Mouse (Mus musculus): ENCODE measurements around the gene Mrps6. TPM values are rescaled to one million over a fixed set of nuclear protein-coding genes. Genes with fewer than 3 reads are reported as not detected.

Gene Mrps6
- total and polyA plus RNA-seq, 2 experiments from 2014 or later = 33.6 to 157 TPM

DNA sequence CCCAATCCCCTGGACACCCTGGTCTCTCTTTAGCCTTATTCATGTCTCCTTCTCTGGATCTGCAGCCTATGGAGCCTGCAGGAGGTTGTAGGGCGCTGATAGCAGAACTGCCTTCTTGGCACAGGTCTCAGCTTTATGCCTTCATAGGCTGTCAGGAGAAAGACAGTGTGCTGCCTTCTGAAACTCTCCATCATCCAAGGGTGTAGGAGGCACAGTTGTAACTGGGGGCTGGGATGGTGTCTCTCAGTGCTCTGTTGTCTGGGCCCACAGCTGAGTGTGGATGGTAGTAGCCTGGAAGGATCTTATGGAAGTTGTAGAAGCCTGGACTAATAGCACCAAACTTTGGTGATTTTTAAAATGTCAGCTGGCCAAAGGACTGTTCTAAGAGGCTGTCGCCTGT is 46.9 kb downstream of the Mrps6 start:
- no peak for DNase-seq
- peaks cover 6% of the 10 kb centered on the region; the same call in 1 of the 2 replicates for H3K4me1 ChIP-seq (ENCODE audit: insufficient read depth)
- no peaks in the 10 kb centered on the region for H3K9me3 ChIP-seq (ENCODE audit: low read length)
- H3K27ac ChIP-seq (ENCODE audit: low read depth, low read length) = no peak overlapping the region
- H3K9ac ChIP-seq = no peak overlapping the region
- 95% methylated on average over 2 of the region's 2 CpGs for WGBS
- no peak overlapping the region for H3K4me2 ChIP-seq (ENCODE audit: low read depth)
- peaks cover 5% of the 10 kb centered on the region; the same call in 1 of the 2 replicates for H3K36me3 ChIP-seq (ENCODE audit: insufficient read depth)
- H3K27me3 ChIP-seq (ENCODE audit: insufficient read depth, low read length) = no peaks in the 10 kb centered on the region
- no peak overlapping the region for H3K4me3 ChIP-seq (ENCODE audit: low read depth, low read length)
- no peak for TF ChIP-seq CTCF (IDR thresholded peaks at IDR 0.05; ENCODE audit: low read depth)
- no peak for ATAC-seq

DNA sequence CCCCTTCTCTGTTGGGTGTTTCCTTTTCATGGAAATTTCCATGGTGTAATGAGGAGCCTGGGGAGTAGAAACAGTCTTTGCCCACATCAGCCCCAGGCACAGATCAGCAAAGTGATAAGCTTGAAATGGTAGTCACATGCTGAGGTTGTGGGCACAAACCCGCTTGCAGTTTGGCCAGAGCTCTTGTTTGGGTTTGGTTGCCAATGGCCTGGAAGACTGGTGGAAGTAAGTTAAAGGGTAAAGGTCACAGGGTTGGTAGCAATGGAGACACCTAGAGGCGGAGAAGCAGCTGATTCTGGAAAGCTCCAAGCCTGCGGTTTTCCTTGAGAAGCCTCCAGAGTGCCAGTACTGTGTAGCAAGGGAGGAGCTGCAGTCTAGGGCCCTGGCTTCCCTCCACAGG is 47.6 kb downstream of the Mrps6 start:
- no peak for ATAC-seq
- no peak overlapping the region for H3K9ac ChIP-seq
- no peak overlapping the region for H3K27ac ChIP-seq (ENCODE audit: low read depth, low read length)
- 0 out of 2 replicates have a peak, but pooled peaks cover 1% of the 10 kb centered on the region for H3K4me1 ChIP-seq (ENCODE audit: insufficient read depth)
- DNase-seq = no peak
- no peaks in the 10 kb centered on the region for H3K27me3 ChIP-seq (ENCODE audit: insufficient read depth, low read length)
- no peak for TF ChIP-seq CTCF (IDR thresholded peaks at IDR 0.05; ENCODE audit: low read depth)
- no peak overlapping the region for H3K4me3 ChIP-seq (ENCODE audit: low read depth, low read length)
- 75% methylated on average over 3 of the region's 3 CpGs for WGBS
- H3K36me3 ChIP-seq (ENCODE audit: insufficient read depth) = peaks cover 5% of the 10 kb centered on the region; the same call in 1 of the 2 replicates
- no peak overlapping the region for H3K4me2 ChIP-seq (ENCODE audit: low read depth)
- no peaks in the 10 kb centered on the region for H3K9me3 ChIP-seq (ENCODE audit: low read length)

DNA sequence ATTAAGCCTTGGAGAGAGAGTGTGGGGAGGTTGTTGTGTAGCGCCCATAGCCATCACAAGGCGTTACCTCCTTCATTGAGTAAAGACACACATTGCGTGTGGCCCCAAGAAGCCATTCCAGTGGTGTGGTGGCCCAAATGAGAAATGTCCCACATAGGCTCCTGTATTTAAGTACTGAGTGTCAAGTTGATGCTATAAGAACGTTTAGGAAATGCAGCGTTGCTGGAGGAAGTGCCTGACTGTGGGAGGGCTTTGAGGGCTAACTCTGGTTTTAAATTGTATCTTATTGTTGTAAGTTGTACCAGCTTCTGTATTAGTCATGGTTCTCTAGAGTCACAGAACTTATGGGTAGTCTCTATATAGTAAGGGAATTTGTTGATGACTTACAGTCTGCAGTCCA is 49.3 kb downstream of the Mrps6 start:
- H3K9me3 ChIP-seq (ENCODE audit: low read length) = no peaks in the 10 kb centered on the region
- H3K36me3 ChIP-seq (ENCODE audit: insufficient read depth) = peaks cover 8% of the 10 kb centered on the region
- H3K27me3 ChIP-seq (ENCODE audit: insufficient read depth, low read length) = no peaks in the 10 kb centered on the region
- no peak for ATAC-seq
- H3K27ac ChIP-seq (ENCODE audit: low read depth, low read length) = no peak overlapping the region
- no peak overlapping the region for H3K4me3 ChIP-seq (ENCODE audit: low read depth, low read length)
- no peak for TF ChIP-seq CTCF (IDR thresholded peaks at IDR 0.05; ENCODE audit: low read depth)
- no peak for DNase-seq
- WGBS = 96% methylated on average over 5 of the region's 5 CpGs
- H3K4me1 ChIP-seq (ENCODE audit: insufficient read depth) = no peaks in the 10 kb centered on the region
- H3K4me2 ChIP-seq (ENCODE audit: low read depth) = no peak overlapping the region
- no peak overlapping the region for H3K9ac ChIP-seq

DNA sequence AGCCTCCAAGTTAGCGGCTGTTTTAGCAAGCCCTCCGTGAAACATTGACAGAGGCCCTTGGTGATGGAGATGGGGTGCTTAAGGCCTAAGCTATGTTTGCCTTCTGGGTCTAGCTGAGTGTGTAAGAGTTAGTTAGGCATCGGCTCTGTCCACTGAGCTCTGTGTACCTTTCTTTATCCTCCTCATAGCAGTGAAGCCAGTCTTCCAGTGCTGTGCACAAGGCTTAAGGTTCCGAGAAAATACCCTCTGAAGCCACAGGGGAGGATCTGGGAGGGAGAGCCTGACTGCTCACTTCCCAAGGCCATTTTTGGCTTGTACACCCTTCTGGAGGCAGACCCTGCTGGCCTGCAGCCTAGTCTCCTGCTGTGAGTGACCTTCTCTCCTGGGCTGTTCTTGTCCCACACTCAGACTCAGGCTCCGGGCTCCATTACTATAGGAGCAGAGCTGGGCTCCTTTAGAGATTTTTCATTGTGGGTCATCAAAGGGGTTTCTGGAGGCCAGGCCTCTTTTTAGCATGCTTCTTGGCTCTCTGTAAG is 56.7 kb downstream of the Mrps6 start:
- Histone ChIP-seq H3K4me3 (ENCODE audit: low read depth, low read length) (no peak overlapping the region), H3K9me3 (ENCODE audit: low read length) (no peaks in the 10 kb centered on the region), H3K36me3 (ENCODE audit: insufficient read depth) (peaks cover 19% of the 10 kb centered on the region), H3K4me2 (ENCODE audit: low read depth) (no peak overlapping the region), H3K27ac (ENCODE audit: low read depth, low read length) (peak overlapping the region; percentile 85), H3K4me1 (ENCODE audit: insufficient read depth) (peaks cover 21% of the 10 kb centered on the region), H3K27me3 (ENCODE audit: insufficient read depth, low read length) (no peaks in the 10 kb centered on the region), H3K9ac (no peak overlapping the region)
- peak; percentile 7; the same call in 1 of the 2 replicates for ATAC-seq
- 65% methylated on average over 5 of the region's 5 CpGs for WGBS
- TF ChIP-seq CTCF (IDR thresholded peaks at IDR 0.05; ENCODE audit: low read depth) = no peak
- peak; percentile 29 for DNase-seq

DNA sequence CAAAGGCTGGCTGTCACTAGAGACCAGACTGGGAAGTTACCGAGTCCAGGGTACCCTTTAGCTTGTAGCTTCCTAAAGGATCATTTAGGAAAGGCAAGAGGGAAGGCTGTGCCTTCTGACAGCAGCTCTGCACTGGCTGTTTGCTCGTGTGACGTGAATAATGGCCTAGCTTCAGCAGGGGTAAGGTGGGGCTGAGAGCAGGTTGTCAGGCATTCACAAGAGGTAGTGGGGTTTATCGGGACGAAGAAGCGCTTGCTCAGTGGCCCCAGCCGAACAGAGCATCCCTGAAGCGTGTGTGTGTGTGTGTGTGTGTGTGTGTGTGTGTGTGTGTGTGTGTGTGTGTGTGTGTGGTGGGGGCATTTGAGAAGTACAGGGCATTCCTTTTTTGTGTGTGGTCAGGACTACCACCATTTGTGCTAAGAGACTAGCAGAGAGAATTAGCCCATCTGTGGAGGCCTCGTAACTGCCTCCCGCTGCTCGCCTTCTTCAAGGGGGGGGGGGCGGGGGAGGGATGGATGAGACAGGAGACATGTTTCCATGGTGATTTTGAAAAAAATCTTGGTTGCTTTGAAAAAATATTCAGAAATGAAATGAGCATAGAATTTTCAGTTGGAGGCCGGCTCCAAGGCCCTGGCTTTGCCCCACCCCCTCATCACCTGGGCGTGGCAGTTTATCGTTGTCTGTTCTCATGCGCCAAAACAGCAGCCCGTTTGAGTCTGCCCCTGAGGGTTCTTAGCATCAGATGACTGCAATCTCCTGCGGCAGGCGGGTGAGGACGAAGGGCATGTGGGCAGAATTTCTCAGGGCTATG is 57.7 kb downstream of the Mrps6 start:
- Histone ChIP-seq H3K4me2 (ENCODE audit: low read depth) (peak overlapping the region; percentile 35), H3K9ac (peak overlapping the region; percentile 46), H3K36me3 (ENCODE audit: insufficient read depth) (peaks cover 19% of the 10 kb centered on the region), H3K27me3 (ENCODE audit: insufficient read depth, low read length) (no peaks in the 10 kb centered on the region), H3K27ac (ENCODE audit: low read depth, low read length) (peak overlapping the region; percentile 85), H3K4me1 (ENCODE audit: insufficient read depth) (peaks cover 21% of the 10 kb centered on the region), H3K4me3 (ENCODE audit: low read depth, low read length) (no peak overlapping the region), H3K9me3 (ENCODE audit: low read length) (no peaks in the 10 kb centered on the region)
- TF ChIP-seq CTCF (IDR thresholded peaks at IDR 0.05; ENCODE audit: low read depth) = no peak
- 19% methylated on average over 20 of the region's 20 CpGs for WGBS
- DNase-seq (peak; percentile 69), ATAC-seq (peak; percentile 77)

DNA sequence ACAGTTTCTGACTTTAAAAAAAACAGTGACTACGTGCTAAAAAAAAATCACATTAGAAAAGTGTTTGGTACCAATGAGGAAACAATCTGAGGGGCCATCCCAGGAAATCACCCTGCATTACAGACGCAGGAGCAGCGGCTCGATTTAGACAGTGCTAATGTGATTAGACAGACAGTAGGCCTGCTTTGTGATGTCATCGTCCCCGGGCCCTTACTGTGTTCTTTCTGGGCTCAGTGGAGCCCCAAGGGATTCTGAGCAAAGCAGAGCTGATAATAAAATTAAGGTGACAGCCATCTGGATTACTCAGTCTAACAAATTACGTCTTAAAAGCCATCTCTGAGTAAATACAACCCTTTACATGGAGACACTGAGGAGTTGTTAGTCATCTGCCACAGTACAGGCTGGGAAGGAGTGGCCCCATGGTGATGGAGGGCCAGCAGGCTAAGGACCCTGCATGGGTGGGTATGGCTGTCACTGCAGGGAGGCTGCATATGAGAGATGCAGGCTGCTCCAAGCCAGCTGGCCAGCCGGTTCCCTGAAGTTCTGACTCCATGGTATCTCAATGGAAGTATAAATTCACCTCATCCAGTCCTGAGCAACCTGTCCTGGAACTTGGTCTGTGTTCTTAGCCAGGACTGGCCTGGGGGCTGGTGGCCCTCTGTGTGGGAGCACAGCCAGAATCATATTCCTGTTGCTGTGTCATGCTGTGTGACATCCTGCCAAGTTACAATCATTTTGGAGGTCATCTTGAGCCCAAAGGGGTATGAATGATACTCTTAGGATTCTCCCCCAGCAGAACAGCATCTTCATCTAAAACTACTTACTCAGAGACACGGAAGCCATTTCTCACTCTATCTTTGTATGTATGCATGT is 59.5 kb downstream of the Mrps6 start:
- no peak for ATAC-seq
- Histone ChIP-seq H3K27ac (ENCODE audit: low read depth, low read length) (no peak overlapping the region), H3K4me3 (ENCODE audit: low read depth, low read length) (no peak overlapping the region), H3K4me1 (ENCODE audit: insufficient read depth) (peaks cover 21% of the 10 kb centered on the region), H3K4me2 (ENCODE audit: low read depth) (no peak overlapping the region), H3K9me3 (ENCODE audit: low read length) (no peaks in the 10 kb centered on the region), H3K9ac (no peak overlapping the region), H3K36me3 (ENCODE audit: insufficient read depth) (peaks cover 9% of the 10 kb centered on the region; the same call in 1 of the 2 replicates), H3K27me3 (ENCODE audit: insufficient read depth, low read length) (no peaks in the 10 kb centered on the region)
- no peak for TF ChIP-seq CTCF (IDR thresholded peaks at IDR 0.05; ENCODE audit: low read depth)
- no peak for DNase-seq
- WGBS = 66% methylated on average over 9 of the region's 9 CpGs

Measured in forebrain, postnatal 0 days (tissue).